ENCODE assay signal across 8 mouse cellular contexts in the genomic region with DNA sequence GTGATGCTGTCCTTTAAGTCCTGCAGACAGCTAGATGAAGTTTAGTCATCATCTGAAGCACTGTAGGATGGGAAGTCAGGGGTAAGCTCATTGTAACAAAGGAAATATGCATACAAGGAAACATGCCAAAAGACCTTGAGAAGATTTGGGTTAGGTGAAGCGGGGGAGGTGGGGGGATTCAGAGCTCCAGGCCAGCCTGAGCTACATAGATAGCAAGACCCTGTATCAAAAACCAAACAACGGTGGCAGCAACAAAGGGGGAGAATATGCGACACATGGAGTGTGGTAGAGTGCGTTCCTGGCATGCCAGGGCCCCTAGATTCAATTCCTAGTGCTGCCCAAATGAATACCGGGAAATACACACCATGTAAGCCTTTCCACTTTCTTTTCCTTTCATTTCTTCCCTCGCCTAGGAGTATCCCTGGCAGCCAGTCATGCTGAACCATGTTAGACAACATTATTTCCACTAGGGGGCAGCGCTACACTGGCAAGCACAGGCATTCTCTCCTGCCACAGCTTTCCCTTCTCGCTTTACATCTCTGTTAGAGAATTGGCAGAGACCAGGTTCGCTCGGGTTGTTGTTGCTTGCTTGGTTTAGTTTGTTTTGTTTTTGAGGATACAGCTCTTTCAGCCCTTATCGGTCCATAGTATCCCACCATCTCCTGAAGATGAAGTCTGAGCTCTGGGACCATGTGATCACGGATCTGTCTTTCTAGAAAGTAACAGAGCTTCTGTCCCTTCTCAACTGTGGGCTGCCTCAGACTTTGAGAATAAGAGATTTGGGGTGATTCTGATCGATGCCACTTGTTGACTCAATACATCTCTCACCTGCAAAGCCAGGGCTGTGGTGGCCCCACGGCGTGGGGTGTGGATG. TPM values are rescaled to one million over a fixed set of nuclear protein-coding genes. Genes with fewer than 3 reads are reported as not detected.
A peak's percentile ranks its signal among the peaks of the same experiment; 100 is the strongest.
DNase-seq lines count a peak whose midpoint lies in the region; ATAC-seq and TF ChIP-seq lines count a peak whose summit lies in the region.

No protein-coding gene starts in this region.

- peak; percentile 85 for ATAC-seq in hindbrain, postnatal 0 days

- no peaks in the 10 kb centered on the region for H3K36me3 ChIP-seq in hindbrain, postnatal 0 days (ENCODE audit: insufficient read depth, low read length)

- H3K4me1 ChIP-seq in hindbrain, postnatal 0 days (ENCODE audit: insufficient read depth, low read length): no peaks in the 10 kb centered on the region

- no peaks in the 10 kb centered on the region for H3K27me3 ChIP-seq in hindbrain, postnatal 0 days (ENCODE audit: insufficient read depth, low read length)

- H3K4me2 ChIP-seq in hindbrain, postnatal 0 days (ENCODE audit: low read depth, low read length): peak overlapping the region; percentile 30; the same call in 1 of the 2 replicates

- H3K27ac ChIP-seq in hindbrain, postnatal 0 days: no peak overlapping the region

- peak; percentile 97 for TF ChIP-seq CTCF in hindbrain, postnatal 0 days (IDR thresholded peaks at IDR 0.05; ENCODE audit: low read depth)

- 25% methylated on average over 15 of the region's 15 CpGs for WGBS in hindbrain, postnatal 0 days

- H3K9ac ChIP-seq in hindbrain, postnatal 0 days (replicated peaks; ENCODE audit: low read length): no peak overlapping the region

- no peaks in the 10 kb centered on the region for H3K9me3 ChIP-seq in hindbrain, postnatal 0 days (ENCODE audit: low read length)

- no peak overlapping the region for H3K4me3 ChIP-seq in hindbrain, postnatal 0 days (ENCODE audit: low read length)

- DNase-seq in 3134 (ENCODE audit: extremely low read depth, insufficient read length, low spot score) (peak; percentile 27), ZHBTc4 (ENCODE audit: low read depth, low spot score) (peak; percentile 91)
- DNase-seq in embryo, embryonic 10 days (ENCODE audit: low spot score): peak; percentile 93
- peak; percentile 52 for DNase-seq in gastrocnemius, postnatal 10 days
- DNase-seq in hindbrain, postnatal 0 days (ENCODE audit: low spot score): peak; percentile 94
- peak; percentile 45 to 65 for DNase-seq in left cerebral cortex, adult 18-20 months (ENCODE audit: low spot score in 2 of 2)
- peak; percentile 86 for DNase-seq in lung, postnatal 36 days
- DNase-seq in retina, postnatal 7 days (ENCODE audit: low read depth, low spot score): peak; percentile 65

RNA-seq across cellular contexts. Expression of a gene that starts 20.9 kb away (rescaled TPM):
- 10 to 100 TPM; 66.8 to 72.7 TPM for total RNA-seq in gastrocnemius, postnatal 10 days (2021)
- total RNA-seq in hindbrain, postnatal 0 days (2014; rRNA removed): 111 and 114 TPM in 2 replicates
- polyA plus RNA-seq in hindbrain, postnatal 0 days (2015; fragmentation: Nextera tagmentation; extraction: Ambion mirVana): 186 and 192 TPM in 2 replicates
- 100 to 1,000 TPM; 138 to 155 TPM for total RNA-seq in left cerebral cortex, adult 18-20 months (2021)

RNA-seq across cellular contexts. Expression of a gene that starts 24.2 kb away (rescaled TPM):
- total RNA-seq in gastrocnemius, postnatal 10 days (2021): 1 to 10 TPM; 6.3 TPM
- 8.5 and 15.2 TPM in 2 replicates for total RNA-seq in hindbrain, postnatal 0 days (2014; rRNA removed)
- polyA plus RNA-seq in hindbrain, postnatal 0 days (2015; fragmentation: Nextera tagmentation; extraction: Ambion mirVana): 23.0 and 23.2 TPM in 2 replicates
- 10 to 100 TPM; 26.6 to 28.9 TPM for total RNA-seq in left cerebral cortex, adult 18-20 months (2021)

RNA-seq across cellular contexts. Expression of a gene that starts 44.5 kb away (rescaled TPM):
- total RNA-seq in gastrocnemius, postnatal 10 days (2021): 1 to 10 TPM; 7.0 to 7.6 TPM
- total RNA-seq in hindbrain, postnatal 0 days (2014; rRNA removed): 3.5 and 4.8 TPM in 2 replicates
- polyA plus RNA-seq in hindbrain, postnatal 0 days (2015; fragmentation: Nextera tagmentation; extraction: Ambion mirVana): 1.7 and 1.9 TPM in 2 replicates
- total RNA-seq in left cerebral cortex, adult 18-20 months (2021): 1 to 10 TPM; 2.6 to 4.3 TPM

Comparison
In these comparisons a context has a peak if more than half of its experiments do, and no peak if none do; other contexts are left out.
1. DNase-seq: peak in every context shown above with its lines; median percentile 94 in hindbrain, postnatal 0 days; 93 in embryo, embryonic 10 days; 91 in ZHBTc4; 86 in lung, postnatal 36 days; 65 in retina, postnatal 7 days; 55 in left cerebral cortex, adult 18-20 months; 52 in gastrocnemius, postnatal 10 days; 27 in 3134.